8 mouse cellular contexts compared by ENCODE assay signal in genomic region chr10:70097911-70098569, GRCm38 (mm10). TPM values are rescaled to one million over a fixed set of nuclear protein-coding genes. Genes with fewer than 3 reads are reported as not detected.
A peak's percentile ranks its signal among the peaks of the same experiment; 100 is the strongest.
DNase-seq lines count a peak whose midpoint lies in the region; ATAC-seq and TF ChIP-seq lines count a peak whose summit lies in the region.

No protein-coding gene starts in this region.

- no peak overlapping the region for H3K27ac ChIP-seq in intestine, postnatal 0 days (ENCODE audit: low read depth, low read length)
- H3K27ac ChIP-seq in limb, embryonic 11.5 days (replicated peaks; ENCODE audit: low read depth, low read length): no peak overlapping the region
- H3K27ac ChIP-seq in midbrain, embryonic 12.5 days (replicated peaks): peak overlapping the region; percentile 82

- peak; percentile 58 for DNase-seq in adipocyte (ENCODE audit: low spot score)
- peak; percentile 56 for DNase-seq in embryo, embryonic 9.5 days (ENCODE audit: extremely low spot score)
- DNase-seq in gastrocnemius, postnatal 4 days (ENCODE audit: low spot score in 2 of 2): peak; percentile 52 to 74
- peak; percentile 64 for DNase-seq in limb, embryonic 11.5 days (ENCODE audit: low spot score)
- DNase-seq in spleen, postnatal 10 days (ENCODE audit: low spot score in 2 of 2): peak; percentile 56 to 57

- no peaks in the 10 kb centered on the region for H3K9me3 ChIP-seq in intestine, postnatal 0 days (ENCODE audit: control insufficient read depth)
- H3K9me3 ChIP-seq in limb, embryonic 11.5 days (ENCODE audit: control insufficient read depth, low read length): peaks cover 3% of the 10 kb centered on the region; the same call in 1 of the 2 replicates
- peaks cover 4% of the 10 kb centered on the region; the same call in 1 of the 2 replicates for H3K9me3 ChIP-seq in midbrain, embryonic 12.5 days

- 0 out of 2 replicates have a peak, but pooled peaks cover 5% of the 10 kb centered on the region for H3K4me1 ChIP-seq in intestine, postnatal 0 days (replicated peaks; ENCODE audit: control insufficient read depth, insufficient read depth, low read length)
- peaks cover 14% of the 10 kb centered on the region for H3K4me1 ChIP-seq in limb, embryonic 11.5 days (ENCODE audit: control insufficient read depth, insufficient read depth, low read length)
- peaks cover 36% of the 10 kb centered on the region for H3K4me1 ChIP-seq in midbrain, embryonic 12.5 days

- peak overlapping the region; percentile 91 for H3K4me3 ChIP-seq in intestine, postnatal 0 days (ENCODE audit: low read depth, low read length)
- peak overlapping the region; percentile 95 for H3K4me3 ChIP-seq in limb, embryonic 11.5 days (ENCODE audit: low read depth, low read length)
- H3K4me3 ChIP-seq in midbrain, embryonic 12.5 days: peak overlapping the region; percentile 95

- 2% methylated on average over 29 of the region's 29 CpGs for WGBS in intestine, postnatal 0 days
- under 1% methylated on average over 29 of the region's 29 CpGs for WGBS in limb, embryonic 11.5 days
- under 1% methylated on average over 29 of the region's 29 CpGs for WGBS in midbrain, embryonic 12.5 days

- TF ChIP-seq CTCF in intestine, postnatal 0 days (IDR thresholded peaks at IDR 0.05; ENCODE audit: low read depth): no peak

- peak; percentile 12; the same call in 1 of the 2 replicates for ATAC-seq in intestine, postnatal 0 days
- peak; percentile 32; the same call in 1 of the 2 replicates for ATAC-seq in limb, embryonic 11.5 days (ENCODE audit: insufficient number of reproducible peaks, low FRiP score, low TSS enrichment, low read depth)
- peak; percentile 38 for ATAC-seq in midbrain, embryonic 12.5 days (ENCODE audit: low FRiP score, low read depth)
- ATAC-seq in activated CD4-positive, CD25-positive, alpha-beta regulatory T cell, adult 4 months: no peak

- no peaks in the 10 kb centered on the region for H3K27me3 ChIP-seq in intestine, postnatal 0 days (replicated peaks; ENCODE audit: control insufficient read depth, insufficient read depth, low read length)
- H3K27me3 ChIP-seq in limb, embryonic 11.5 days (ENCODE audit: control insufficient read depth, insufficient read depth, low read length): no peaks in the 10 kb centered on the region
- no peaks in the 10 kb centered on the region for H3K27me3 ChIP-seq in midbrain, embryonic 12.5 days

- H3K36me3 ChIP-seq in intestine, postnatal 0 days (ENCODE audit: control insufficient read depth, insufficient read depth): no peaks in the 10 kb centered on the region
- peaks cover 3% of the 10 kb centered on the region; the same call in 1 of the 2 replicates for H3K36me3 ChIP-seq in limb, embryonic 11.5 days (ENCODE audit: control insufficient read depth, insufficient read depth, low read length)
- H3K36me3 ChIP-seq in midbrain, embryonic 12.5 days: peaks cover 13% of the 10 kb centered on the region

- H3K4me2 ChIP-seq in intestine, postnatal 0 days (replicated peaks; ENCODE audit: low read depth): peak overlapping the region; percentile 93
- H3K4me2 ChIP-seq in limb, embryonic 11.5 days (ENCODE audit: low read depth, severe bottlenecking): peak overlapping the region; percentile 83
- peak overlapping the region; percentile 88 for H3K4me2 ChIP-seq in midbrain, embryonic 12.5 days (replicated peaks)

- H3K9ac ChIP-seq in intestine, postnatal 0 days (ENCODE audit: low read depth, low read length): peak overlapping the region; percentile 82
- peak overlapping the region; percentile 87 for H3K9ac ChIP-seq in limb, embryonic 11.5 days (ENCODE audit: low read length)
- H3K9ac ChIP-seq in midbrain, embryonic 12.5 days (replicated peaks): peak overlapping the region; percentile 94

RNA-seq across cellular contexts. Expression of gene Ccdc6, which starts 1.1 kb away (rescaled TPM):
- 10 to 100 TPM; 65.3 to 73.4 TPM for total RNA-seq in gastrocnemius, postnatal 4 days (2021)
- 8.7 and 10.0 TPM in 2 replicates for polyA plus RNA-seq in intestine, postnatal 0 days (2015; fragmentation: Nextera tagmentation; extraction: Ambion mirVana)
- polyA plus RNA-seq in limb, embryonic 11.5 days (2014; fragmentation: Nextera tagmentation; extraction: Ambion mirVana): 21.1 and 22.6 TPM in 2 replicates
- 16.2 and 17.1 TPM in 2 replicates for polyA plus RNA-seq in midbrain, embryonic 12.5 days (2016; fragmentation: Nextera tagmentation; extraction: Ambion mirVana)
- 10 to 100 TPM; 26.0 to 27.6 TPM for polyA plus RNA-seq in activated CD4-positive, CD25-positive, alpha-beta regulatory T cell, adult 4 months (2017; shearing (Covaris generic))
